Mouse (Mus musculus) right cerebral cortex, postnatal 14 days (tissue): ENCODE data around the gene Sptlc3.

Experiments used
- DNase-seq: peaks from one replicate; pipeline ENCODE4 v3.0.0; 2022

The Sptlc3 gene

DNA sequence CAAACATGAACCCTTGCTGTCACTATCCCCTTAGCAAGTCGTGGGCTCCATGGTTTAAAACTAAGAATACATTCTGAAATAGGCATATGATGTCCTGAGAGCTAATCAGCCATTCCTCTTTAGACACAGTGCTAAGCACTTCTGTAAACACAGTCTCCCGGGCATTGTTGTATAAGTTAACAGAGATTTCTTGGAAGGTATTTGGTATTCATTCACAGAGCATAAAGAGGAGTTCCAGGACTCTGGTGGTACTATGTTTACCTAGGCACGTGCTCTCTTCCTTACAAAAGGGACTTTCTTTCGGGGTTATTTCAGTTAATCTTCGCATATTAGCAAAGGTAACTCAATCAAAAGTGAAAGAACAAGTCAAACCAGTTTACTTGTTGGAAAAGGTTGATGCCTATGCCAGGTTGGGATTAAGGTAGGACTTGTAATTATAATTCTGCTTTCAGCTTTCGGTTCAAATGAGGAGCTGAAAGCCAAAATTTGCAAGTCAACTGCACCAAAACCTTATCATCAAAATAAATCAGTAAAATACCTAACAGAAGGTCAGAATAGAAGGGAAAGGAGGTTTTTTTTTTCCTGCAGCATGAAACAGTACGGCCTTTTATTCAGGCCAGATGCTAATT, 148.2 kb downstream of the Sptlc3 start:
- DNase-seq = no peak

DNA sequence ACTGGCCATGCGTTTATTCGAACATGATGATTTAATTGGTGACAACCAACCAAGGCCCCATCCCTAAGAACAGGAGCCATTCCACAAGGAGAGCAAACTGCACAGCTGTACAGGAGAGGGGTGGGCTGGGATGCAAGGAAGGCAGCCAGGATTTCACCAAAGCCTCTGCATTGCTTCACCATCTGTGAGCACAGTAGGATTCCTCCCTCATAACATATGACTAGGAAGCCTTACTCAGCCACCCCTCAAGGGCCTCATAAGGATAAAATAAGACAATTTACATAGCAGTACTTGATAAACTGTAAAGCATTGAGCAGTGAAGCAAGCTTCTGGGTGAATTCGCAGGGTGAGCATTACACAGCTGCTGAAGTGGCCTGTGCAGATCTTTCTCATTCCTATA, 155.8 kb downstream of the Sptlc3 start:
- peak; percentile 13 for DNase-seq

DNA sequence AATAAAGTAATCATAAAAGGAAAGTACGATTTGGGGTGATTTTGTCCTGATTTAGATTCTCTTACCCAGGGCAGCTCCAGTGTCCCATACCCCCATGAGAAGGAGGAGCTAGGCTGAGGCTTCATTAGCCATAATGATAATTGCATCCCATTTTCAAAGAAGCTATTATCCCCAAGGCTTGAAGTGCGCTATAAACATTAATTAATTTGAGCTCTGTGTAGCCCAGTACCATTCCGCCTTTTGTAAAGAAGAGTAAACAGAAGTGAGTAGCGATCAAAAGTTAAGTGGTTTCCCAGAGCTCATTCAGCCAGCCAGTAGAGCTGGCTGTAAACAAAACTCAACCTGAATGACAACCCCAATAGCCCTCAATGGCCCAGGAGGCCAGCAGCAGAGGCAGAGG, 163.0 kb downstream of the Sptlc3 start:
- DNase-seq = no peak

DNA sequence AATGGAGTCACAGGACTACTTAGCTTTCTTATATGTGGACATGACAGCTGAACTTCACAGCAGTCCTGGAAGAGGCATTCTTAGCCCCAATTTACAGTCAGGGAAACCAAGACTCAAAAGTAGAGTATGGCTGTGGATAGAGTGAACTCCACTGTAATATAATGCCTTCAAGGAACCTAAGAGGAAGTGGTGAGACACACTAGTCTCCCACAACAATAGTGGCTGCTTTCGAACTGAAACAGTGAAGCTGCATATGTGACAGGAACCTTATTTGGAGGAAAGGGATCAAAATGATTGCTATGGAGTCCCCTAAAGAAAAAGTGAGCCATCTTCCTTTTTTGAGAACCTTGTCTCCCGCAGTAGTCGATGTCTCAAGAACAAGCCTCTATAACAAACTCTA, 178.1 kb downstream of the Sptlc3 start:
- no peak for DNase-seq

DNA sequence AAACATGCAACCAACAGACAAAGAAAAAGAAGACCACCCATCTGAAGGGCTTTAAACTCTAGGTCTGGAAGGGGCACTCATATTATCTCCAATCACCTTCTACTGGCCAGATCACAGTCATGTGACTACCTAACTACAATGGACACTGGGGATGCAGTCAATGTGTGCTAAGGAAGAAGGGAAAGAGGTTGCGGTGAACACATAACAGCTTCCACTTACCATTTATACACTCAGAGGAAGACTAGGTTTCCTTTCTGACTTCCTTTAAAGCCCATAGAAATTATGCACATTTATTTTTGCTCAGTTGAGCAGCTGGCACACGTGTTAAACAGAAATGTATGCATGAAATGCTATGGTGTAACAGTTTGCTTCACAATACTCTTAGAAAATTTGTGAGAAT, 178.7 kb downstream of the Sptlc3 start:
- DNase-seq = no peak

DNA sequence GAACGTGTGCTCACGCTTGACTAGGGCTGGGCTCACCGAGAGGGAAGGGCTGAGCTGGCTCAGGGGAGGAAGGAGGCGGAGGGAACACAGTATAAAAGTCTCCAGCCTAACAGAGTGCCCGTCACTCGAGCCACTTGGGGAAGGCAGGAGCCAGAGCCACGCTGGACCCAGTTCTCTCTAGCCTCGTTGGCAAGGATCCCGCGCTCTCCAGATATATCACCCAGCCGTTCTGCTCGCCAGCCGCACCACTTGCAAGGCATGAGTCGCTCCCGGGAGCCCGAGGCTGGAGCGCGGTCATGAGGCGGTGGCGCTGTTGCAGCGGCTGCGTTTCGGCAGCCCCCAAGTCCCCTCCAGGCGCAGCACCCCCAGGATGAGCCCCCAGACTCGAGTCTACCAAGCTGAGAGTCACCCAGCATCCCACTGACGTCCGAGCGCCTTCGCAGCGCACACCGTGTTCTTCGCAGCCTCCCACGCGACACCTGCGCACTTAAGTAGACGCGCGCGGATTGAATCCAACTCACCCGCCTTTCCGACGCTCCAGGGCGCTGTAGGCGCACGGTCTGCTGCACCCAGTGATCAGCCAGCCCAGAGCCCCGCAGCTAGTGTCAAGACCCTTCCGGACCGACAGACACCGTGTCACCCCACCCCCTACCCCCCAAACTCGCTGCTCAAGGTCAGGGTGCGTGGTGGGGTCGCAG, 183.5 kb downstream of the Sptlc3 start:
- peak; percentile 77 for DNase-seq

DNA sequence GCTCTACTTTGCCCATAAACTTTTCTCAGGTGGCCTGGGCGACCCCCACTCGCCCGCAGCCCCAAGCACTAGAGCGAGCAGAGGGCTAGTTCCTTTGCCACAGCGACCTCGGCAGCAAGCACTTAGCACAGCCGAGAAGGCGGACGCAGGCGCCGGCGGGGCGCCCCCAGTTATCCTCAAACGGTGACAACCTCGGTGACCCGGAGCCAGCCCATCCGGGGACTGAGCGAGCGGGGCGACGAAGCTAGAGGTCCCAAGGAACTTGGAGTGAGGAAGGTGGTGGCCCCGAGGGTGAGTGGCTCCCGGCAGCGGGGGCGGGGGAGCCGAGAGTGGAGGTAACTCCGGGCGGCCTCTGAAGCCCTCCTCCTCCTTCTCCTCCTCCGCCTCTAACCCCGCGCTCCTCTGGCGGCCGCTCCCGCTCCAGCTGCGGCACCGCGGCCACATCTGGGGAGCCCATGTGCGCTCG, 184.1 kb downstream of the Sptlc3 start, which contains the start of gene Ism1:
Ism1 (plus strand) TSS at position 370 of the 466 bp plus-strand sequence.
- DNase-seq = peak; percentile 31

DNA sequence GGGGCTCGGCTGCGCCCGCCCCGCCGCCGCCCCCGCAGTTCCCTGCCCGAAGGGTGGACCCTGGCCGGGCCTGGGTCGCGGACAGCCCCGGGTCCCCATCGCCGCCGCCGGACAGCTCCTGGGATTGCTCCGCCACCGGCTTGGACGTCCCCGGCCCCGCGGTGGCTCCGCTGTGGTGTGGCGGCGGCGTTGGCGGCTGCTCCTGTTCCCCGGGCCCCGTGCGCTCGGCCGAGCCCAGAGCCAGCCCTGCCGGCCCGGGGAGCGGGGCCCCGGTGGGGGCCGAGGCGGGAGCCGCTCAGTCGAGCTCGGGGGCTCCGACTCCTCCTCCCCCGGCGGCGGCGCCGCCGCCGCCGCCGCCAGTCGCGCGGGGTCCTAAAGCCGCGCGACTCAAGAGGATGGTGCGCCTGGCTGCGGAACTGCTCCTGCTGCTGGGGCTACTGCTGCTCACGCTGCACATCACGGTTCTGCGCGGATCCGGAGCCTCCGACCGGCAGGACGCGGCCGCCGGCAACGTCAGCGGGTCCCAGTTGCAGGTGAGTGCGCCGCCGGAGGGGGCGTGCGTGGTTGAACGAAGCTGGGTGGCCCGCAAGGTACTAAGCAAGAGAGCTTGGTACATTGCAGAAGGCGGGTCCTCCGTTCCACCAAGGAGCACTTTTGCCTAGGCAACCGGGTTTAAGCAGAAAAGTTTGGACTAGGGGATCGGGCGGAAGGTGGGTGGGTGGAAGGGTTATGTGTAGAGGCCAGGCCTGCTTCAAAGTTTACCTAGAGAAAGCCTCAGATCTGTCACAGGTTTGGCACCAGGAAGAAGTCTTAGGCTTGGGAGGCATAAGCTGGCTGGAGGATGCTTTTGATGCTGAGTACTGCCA, 184.8 kb downstream of the Sptlc3 start:
- peak; percentile 61 for DNase-seq

DNA sequence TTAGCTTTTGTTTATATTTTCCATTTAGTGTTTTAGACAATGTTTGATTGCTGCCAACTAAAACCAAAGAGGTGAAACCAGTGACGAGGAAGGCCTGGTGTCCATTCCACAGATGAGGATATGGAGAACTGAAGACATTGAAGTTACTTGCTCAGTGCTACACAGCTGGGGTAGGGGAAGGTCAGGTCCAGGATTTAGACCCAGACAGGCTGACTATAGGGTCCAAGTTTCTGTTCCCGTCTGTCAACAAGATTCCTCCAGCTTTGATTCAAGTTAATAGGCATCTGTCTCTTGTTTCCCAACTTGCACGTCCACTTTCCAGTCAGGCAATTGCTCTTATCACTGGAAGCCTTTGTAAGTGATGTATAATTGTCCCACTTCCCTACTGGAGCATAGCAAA, 188.8 kb downstream of the Sptlc3 start:
- no peak for DNase-seq
